Mouse (Mus musculus) left cerebral cortex, adult 8-10 months (tissue): ENCODE results near the gene Gm11096. TPM values are rescaled to one million over a fixed set of nuclear protein-coding genes. Genes with fewer than 3 reads are reported as not detected.

Source experiments
- DNase-seq, 2 experiments: peaks; one replicate each; pipeline ENCODE4 v3.0.0; 2022; ENCODE audit warnings: low spot score in 2 of 2
- total RNA-seq, 4 experiments: library from RNA; stranded (reverse); gene quantifications; 2 replicates each; pipeline ENCODE4 v1.2.4; 2022

Gene Gm11096
- not detected for total RNA-seq

DNA sequence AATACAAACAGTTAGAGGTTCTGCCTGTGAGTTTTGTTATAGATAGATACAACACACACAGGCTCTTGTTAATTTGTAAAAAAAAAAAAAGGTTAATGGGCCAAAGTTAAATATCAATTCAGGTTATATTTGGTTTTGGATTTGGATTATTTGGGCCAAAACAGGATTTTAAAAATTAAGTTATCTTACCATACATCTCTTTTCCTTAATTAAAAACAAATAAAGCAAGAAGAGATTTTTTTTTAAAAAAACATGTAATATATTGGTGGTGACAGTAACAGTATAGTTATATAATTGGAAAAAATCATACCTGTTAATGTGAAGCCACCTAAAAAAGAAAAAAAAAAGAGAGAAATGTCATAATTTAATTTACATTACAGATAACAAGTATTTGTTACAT lies at the start of gene Gm11096:
Gene Gm11096, plus strand, starts transcription at position 301 of the 400 bp plus-strand sequence.
- DNase-seq: no peak

GRCm38 (mm10) chr17:81393040-81393439 lies 48.5 kb upstream of the Gm11096 start:
- DNase-seq: no peak

GRCm38 (mm10) chr17:81394124-81394523 lies 47.4 kb upstream of the Gm11096 start:
- DNase-seq: no peak

GRCm38 (mm10) chr17:81397434-81397833 lies 44.1 kb upstream of the Gm11096 start:
- DNase-seq: no peak

DNA sequence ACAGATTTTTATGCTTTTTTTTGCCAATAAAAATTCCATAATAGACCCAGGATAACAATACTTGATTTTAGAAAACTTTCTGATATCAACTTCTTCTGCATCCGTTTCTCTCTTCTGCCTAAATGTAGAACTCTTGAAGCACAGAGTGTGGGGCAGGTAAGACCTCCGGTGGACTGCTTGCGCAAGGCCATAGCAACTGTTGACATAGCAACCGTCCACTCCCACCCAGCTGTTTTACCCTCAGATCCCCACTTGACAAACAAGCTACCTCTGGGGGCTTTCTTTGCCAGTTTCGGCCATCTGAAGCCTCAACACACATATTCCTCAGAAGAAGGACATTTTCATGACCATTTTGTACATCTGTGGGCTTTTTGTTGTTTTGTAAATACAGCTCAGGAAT lies 41.2 kb upstream of the Gm11096 start:
- DNase-seq: no peak

DNA sequence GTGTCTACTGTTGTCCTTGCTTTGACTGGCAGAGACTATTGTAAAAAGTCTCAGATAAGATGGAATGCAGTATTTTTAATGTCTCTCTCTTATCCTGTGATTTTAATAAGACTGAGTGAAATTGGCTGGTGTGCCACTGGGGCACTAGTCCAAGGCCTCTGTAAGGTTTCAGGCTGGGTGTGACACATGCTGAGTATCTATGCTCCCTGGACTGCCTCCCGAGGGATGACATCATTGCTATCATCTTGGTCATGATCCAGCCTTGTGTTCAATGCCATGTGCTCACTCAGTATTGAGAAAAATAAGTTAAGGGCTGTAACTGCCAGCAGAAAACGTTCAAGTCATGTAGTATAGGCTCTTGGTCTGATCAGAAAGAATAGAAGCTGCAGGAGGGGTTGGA lies 38.9 kb upstream of the Gm11096 start:
- DNase-seq: peak in 1 of 2 experiments; percentile 47

GRCm38 (mm10) chr17:81403121-81403520 lies 38.4 kb upstream of the Gm11096 start:
- no peak for DNase-seq

DNA sequence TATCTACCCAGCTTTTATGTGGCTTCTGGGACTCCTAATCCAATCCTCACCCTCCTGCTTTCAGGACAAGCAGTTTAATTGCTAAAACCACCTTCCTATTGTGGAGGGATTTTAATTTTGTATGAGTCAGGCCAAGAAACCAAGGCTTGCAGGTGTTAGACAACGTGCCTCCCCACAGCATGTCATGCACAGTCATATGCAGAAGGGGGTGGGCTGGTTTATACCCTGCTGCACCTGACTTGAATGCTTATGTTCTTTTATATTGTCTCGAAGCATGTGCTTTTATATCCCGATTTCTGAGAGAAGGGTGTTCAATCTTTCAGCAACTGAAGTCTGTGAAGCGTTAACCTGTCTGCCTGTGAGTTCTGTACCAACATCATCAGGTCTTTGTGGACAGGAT lies 37.3 kb upstream of the Gm11096 start:
- no peak for DNase-seq

DNA sequence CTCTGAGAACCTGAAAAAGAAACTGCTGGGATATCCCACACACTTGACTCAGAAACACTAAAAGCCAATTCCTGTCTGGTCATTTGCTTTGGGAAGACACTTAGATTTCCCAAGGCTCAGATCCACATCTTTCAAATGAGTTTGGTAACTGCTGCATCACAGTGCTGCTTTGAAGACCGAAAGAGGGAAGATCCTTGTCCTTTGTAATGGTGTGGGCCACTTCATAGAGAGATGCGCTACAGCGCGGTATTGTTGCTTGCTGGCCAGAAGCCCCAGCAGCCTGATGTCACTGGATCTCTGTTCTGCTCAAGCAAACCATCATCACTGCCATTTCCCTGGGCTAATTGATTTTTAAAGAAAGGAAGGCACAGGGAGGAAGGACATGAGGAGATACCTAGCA lies 28.8 kb upstream of the Gm11096 start:
- DNase-seq: no peak

- no peak for DNase-seq
These were observed 25.0 kb upstream of the Gm11096 start for GRCm38 (mm10) chr17:81416361-81417114.

GRCm38 (mm10) chr17:81419802-81420459 lies 21.6 kb upstream of the Gm11096 start:
- DNase-seq: peak in 1 of 2 experiments; percentile 71

- no peak for DNase-seq
These were observed 17.2 kb upstream of the Gm11096 start for GRCm38 (mm10) chr17:81424256-81424912.

- DNase-seq: peak in 1 of 2 experiments; percentile 56
These were observed 14.3 kb upstream of the Gm11096 start for GRCm38 (mm10) chr17:81427245-81427644.

DNA sequence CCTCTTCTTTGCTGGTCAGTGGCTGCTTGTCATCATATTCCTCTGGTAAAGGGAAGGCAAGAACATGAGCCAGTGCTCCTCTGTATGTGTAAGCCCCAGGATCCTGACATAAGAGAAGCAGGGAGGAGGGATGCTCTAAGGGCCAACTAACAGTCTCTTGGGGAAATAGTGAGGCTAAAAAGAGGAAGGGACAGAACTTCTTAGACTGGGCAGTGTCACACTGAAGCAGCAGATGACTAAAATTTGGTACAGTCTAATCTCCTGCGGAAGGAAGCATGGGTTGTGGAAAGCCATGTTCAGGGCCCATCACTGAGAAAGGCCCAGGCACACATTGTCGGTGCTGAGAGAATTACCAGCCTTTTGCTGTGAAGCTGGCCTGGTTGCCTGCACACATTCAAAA lies 8.8 kb upstream of the Gm11096 start:
- no peak for DNase-seq

DNA sequence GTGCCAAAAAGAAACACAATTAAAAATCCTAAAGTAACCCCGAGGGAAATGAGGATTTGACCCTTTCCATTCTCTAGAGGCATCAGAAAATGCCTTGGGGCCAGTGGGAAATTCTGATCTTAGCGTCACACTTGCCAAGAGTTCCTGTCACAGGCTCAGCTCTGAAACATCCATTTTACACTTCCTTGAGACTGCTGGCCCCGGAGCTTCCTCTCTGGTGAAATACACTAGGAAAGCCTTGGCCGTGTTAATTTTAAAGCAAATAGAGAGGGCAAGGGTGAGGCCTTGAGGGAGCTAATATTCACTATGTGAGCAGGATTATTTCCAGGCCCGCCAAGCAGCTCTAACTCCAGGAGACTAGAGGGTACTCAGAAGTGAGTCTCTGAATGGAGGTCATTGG lies 8.4 kb upstream of the Gm11096 start:
- no peak for DNase-seq

DNA sequence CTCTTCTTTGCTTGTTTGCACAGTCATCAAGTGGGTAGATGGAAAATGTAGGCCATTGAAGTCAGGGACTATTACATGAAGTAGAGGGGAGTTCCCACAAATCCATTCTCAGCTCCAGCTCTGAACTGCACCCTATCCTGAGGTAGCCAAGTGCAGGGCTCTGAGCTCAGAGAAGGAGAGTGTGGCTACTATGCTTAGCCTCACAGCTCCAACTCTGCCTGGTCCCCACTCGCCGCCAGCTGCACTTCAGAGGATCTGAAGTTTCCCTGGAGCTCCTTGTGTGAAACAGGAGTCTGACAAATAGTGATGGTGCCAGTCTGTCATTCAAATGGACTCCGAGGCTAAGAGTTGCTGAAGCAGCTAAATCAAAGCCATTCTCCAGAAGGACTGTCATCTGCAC lies 13.7 kb downstream of the Gm11096 start:
- no peak for DNase-seq

DNA sequence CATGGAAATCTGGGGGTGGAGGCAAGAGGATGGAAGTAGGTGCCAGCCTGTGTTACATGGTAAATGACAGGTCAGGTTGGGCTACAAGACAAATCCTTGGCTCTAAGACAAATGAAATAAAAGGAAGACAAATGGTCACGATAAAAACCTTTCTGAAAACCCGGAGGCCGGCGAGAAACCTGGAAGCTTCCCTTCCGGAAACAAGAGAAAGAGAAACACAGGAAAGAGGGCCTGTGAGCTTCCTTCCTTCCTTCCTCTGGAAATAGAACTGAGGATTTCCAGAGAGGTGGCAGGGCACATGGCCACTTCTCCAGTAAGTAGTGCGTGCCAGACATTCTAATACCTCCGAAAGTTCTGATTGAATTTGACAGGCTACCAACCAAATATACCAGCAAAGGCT lies 14.4 kb downstream of the Gm11096 start:
- DNase-seq: no peak

DNA sequence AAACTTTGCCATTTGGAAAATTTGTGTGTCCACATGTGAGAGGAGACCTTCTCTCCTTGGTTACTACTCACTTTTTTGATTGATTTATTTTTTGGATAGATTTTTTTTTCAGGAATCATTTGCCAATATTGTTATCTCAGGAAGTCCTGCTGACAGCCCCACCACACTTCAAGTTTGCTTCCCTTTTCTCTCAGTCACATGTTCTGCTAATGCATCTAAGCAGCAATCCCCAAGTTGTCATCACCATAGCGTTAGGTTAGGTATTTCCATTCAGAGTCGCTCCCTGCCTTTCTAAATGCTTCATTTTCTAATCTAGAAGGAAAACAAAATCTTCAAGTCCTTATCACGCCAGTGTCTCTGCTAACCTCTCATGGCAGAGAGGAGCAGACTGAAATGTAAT lies 17.8 kb downstream of the Gm11096 start:
- no peak for DNase-seq

DNA sequence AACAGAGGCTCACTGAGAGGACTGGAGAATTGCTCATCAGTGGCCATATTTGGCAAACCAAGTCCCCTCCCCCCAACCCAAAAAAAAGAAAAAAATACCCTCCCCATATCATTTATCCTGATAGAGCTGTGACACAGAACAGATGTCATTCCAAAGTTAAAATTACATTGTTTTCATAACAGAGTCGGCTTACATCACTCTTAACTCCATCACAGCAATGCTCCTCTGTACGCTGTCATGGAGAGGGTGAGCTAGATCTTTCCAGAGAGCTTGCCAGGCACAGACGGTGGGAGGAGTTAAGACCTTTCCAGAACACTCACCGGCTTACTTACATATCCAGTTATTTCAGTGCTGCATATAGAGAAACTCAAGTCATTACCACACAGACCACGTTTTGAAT lies 27.4 kb downstream of the Gm11096 start:
- no peak for DNase-seq

DNA sequence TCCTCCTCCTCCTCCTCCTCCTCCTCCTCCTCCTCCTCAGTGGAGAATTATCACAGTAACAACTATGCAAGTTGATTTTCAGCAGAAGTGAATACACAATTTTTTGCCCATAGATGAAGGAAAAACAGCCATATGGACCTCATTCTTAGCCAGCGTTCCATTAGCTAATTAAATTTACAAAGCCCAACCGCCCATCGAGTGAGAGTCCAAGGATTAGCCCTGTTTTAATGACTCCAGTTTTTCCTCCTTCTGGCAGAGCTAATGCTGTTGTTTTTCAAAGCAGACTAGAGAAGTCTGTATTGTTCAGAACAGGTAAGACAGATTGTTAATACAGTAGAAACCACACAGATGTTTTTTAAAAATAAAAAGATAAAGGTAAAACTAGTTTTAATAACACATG lies 31.8 kb downstream of the Gm11096 start:
- DNase-seq: no peak

GRCm38 (mm10) chr17:81477420-81477819 lies 35.9 kb downstream of the Gm11096 start:
- DNase-seq: no peak

GRCm38 (mm10) chr17:81479807-81480206 lies 38.2 kb downstream of the Gm11096 start:
- DNase-seq: no peak
